Mouse (Mus musculus): Measurements from ENCODE around the gene Hsph1.

DNA sequence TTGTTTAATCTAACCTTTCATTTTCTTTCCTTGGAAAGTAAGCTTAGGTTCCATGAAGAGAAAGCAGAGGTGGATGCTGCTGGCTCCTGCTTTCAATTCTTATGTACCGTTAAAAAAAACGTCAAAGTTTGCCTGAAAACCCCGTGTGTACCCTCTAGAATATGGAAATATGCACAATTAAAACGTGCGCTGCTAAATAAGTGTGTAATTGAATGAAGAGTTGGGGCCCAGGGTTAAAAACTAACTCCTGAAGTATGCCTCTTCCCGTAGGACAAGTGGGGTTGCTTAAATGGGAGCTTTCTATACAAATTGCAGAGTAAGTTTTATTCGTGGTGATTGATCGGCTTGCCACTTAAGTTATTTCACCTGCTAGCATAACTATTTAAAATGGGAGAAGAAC is 1.1 kb upstream of the Hsph1 start:
- no peak for TF ChIP-seq CTCF (IDR thresholded peaks at IDR 0.05; ENCODE audit: insufficient read depth, low read depth, low read length)
- no peak for TF ChIP-seq POLR2A (IDR thresholded peaks at IDR 0.05; ENCODE audit: insufficient read depth, low read depth, low read length)

Measured in olfactory bulb, adult 2 months (tissue).